Mouse (Mus musculus) mouse trophoblast stem cell (cell line): Measurements from ENCODE around the gene Alkbh7.

Experiments
- in situ Hi-C, 2 experiments: fragments of 300-500 bp; cut with MseI, MboI; formaldehyde crosslinking; loops; 2 replicates in 1 of 2; 3 replicates in 1 of 2; pipeline ENCODE4 v1.15.1; 2025

The Alkbh7 gene

DNA sequence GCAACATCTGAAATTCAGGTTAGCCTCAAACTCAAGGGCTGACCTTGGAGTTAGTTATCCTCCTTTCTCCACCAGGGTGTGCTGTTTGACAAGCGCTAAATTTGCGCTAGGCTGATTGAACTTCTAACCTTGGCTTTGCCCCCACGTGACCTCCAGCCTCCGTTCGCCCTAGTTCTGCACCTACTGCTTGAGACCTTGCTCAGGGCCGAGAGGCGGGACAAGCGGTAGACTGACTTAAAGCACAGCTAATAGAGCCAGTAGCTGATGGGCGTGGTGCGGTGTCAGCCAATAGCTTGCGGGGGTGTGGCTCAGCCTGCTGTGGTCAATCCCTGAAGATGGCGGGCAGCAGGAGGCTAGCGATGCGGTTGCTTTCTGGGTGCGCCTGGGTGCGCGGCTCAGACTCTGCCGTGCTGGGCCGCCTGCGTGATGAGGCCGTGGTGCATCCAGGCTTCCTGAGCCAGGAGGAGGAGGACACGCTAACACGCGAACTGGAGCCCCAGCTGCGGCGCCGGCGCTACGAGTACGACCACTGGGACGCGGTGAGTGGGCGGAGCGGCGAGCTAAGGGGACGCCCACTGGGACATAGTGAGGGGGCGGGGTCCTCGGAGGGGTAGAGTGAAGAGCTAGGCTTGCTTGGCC lies at the start of gene Alkbh7:
Gene Alkbh7, plus strand, starts transcription at position 311 of the 639 bp plus-strand sequence.
- in situ Hi-C loops: no loop called here

DNA sequence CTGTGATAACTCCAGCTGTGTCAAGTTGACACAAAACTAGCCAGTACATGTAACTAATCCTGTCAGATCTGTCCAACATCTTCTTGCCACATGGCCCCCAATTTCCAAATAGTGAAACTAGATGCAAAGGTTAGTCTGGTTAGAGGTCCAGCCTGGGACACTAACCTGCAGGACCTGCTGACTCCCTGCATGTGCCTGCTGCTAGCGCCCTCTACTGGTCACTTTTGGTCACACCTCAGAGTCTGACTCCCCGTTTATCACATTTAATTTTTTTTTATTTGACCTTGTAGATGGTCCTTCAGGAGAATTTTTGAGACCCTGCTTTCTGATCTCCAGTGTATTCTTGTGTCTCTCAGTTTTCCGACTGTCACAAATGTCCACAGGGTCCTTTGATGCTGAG lies 46.2 kb upstream of the Alkbh7 start:
- in situ Hi-C loops: no loop called here

DNA sequence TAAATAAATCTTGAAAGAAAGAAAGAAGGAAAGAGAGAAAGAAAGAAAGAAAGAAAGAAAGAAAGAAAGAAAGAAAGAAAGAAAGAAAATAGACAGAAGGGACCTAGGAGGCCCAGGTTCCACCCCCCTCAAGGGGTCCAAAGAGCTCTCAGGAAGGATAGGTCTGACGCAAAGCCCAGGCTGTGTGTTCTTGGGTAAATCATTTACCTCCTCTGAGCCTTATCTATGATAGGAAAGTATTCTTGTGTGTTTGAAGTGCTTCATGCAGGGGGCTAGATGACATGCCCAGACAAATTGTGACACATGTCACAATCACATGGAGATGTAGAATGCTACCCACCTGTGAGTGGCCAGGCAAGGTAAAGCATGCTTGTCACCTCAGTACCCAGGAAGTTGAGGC lies 44.5 kb upstream of the Alkbh7 start:
- in situ Hi-C loops: no loop called here

DNA sequence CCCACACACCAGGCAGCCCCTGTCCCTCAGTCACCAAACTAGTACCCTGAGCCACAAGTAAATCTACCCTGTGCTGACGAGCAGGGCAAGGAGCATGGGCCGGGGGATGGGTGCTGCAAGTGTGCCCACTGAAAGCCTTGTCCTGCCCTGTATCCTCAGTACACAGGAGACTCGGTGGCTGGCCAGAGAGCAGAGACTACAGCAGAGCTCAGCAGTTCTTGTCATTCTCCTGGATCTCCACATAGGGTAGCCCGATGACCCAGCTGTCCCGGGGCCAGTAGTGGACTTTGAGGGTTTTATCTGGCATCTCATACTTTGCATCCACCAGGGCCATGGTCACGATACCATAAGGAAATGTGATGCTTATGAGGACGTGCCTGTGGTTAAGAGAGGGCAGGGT lies 42.3 kb upstream of the Alkbh7 start:
- in situ Hi-C loops: no loop called here

DNA sequence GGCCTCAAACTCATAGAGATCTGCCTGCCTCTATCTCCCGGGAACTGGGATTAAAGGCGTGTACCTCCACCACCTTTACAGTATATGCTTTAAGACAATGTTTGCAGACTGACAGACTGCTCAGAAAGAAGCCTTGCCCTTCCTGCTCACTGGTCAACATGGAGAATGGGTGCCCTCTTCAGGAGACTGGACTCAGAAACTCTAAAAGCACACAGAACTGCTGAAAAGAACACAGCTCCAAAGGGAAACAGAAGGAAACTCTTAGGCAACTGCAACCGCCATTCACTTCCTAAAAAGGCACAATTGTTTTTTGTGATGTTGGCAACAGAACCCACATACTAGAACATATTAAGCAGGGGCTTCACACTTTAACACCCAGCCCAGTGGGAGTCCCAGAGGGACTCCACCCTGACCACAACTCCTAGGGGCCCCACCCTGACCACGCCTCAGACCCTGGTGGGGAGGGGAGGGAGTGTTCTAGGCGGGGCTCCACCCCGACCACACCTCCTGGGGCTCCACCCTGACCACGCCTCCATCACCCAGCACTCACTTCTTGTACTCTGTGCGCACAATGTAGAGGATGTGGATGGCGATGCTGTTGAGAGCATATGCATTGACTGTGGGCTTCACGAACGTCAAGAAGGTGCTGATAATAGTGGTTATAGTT lies 39.2 kb upstream of the Alkbh7 start:
- in situ Hi-C loops: no loop called here

DNA sequence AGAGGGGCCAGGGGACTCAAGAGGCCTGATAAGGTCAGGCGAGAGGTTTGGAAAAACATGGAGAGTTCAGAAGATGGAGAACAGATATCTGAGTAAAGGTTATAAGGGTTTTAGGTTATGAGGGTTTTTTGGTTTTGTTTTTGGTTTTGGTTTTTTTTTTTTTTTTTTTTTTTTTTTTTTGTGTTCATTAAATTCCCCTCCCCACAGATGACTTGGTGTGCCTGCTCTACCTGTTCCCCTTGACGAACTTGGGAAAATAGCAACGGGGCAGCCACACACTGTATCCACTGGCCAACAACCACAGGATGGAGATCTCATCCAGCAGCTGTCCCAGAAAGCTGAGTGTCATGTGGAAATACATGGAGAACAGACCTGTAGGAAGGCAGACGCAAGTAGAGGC lies 38.5 kb upstream of the Alkbh7 start:
- in situ Hi-C loops: no loop called here

DNA sequence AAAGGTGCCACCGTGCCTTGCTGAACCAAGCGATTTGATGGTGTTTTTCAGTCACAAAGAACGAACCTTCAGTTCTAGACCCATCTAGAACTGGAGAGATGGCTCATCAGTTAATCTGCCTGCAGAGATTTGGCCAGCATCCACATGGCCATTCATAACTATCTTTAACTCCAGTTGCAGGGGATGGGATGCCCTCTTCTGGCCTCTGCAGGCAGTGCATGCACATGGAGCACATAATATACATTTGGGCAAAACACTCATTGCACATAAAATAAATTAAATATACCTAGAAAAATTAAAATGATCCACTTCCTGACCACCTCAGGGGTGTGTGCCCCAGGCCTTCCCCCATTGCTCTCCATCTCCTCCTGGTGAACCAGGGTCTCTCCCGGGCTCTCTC lies 35.3 kb upstream of the Alkbh7 start:
- in situ Hi-C loops: no loop called here

DNA sequence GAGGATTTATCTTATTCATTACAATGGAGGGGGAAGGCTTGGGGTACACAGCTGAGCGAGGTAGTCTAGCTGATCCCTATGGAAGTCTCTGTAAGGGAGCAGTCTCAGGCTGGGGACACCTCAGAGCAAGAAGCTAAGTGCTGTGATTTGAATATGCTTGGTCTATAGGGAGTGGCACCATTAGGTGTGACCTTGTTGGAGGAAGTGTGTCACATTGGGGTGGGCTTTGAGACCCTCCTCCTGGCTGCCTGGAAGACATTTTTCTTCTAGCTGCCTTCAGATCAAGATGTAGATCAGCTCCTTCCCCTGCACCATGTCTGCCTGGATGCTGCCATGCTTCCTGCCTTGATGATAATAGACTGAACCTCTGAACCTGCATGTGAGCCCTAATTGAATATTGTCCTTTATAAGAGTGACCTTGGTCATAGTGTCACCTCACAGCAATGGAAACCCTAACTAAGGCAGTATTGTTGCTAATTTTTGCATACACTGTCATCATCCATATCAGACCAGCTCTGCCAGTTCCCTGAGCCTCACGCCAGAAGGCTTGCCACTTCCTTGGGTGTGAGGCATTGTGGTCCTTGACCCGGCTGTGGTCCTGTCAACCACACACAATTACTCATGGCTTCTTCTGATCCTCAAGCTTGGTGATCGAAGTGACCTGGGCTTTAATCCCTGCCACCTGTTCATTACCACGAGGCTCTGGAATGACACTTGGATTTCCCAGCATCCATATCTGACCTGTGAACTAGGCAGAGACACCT lies 34.3 kb upstream of the Alkbh7 start:
- in situ Hi-C loops: no loop called here

DNA sequence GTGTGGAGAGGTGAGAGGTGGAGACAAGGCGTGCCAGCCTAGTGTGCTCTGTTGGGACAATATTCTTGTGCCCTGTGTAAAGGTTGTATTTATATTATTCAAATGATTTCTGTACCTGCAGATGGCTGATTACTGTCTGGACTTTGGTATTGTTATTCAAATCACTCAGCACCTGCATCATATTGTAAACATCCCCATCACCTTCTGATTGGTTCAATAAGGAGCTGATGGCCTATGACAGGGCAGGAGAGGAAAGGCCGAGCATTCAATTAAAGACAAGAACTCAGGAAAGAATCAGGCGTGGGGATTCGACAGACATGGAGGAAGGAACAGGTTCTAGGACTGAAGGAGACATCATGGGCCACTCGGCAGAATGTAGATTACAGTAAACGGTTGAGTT lies 33.5 kb upstream of the Alkbh7 start:
- in situ Hi-C loops: no loop called here

DNA sequence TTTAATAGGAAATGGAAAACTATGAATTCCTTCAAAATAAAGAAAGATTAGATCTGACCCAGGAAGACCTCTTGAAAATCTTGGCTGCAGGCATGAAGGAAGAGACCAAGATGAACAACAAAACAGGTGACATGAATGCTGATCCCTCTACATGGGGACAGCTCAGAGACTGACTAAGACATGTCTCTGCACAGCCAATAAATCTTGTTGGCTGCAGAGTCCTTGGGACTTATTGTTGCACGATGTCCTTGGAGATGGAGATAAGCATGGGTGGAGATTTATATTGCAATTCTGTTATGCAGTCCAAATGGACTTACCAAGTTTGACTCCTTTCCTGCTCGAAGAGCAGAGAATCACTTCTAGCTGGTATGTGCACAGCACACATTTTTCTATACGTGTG lies 27.8 kb upstream of the Alkbh7 start:
- in situ Hi-C loops: no loop called here

DNA sequence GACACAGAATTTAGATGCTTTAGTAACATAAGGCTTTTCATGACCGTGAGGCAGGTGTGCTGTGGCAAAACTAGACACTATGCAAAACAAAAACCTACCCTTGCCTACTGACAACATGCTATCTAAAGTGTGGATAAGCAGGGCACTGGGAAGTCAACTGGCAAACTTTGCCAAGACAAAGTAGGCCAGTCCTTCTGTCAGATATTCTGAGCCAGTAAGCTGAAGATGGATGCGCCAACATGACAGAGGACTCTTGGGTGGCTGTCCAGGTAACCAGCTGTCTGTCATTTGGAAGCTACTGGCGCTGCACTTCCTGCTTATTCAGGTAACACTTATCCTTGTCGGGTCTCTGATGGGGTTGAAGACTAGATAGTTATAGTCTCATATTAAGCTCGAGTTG lies 27.1 kb upstream of the Alkbh7 start:
- in situ Hi-C loops: no loop called here

DNA sequence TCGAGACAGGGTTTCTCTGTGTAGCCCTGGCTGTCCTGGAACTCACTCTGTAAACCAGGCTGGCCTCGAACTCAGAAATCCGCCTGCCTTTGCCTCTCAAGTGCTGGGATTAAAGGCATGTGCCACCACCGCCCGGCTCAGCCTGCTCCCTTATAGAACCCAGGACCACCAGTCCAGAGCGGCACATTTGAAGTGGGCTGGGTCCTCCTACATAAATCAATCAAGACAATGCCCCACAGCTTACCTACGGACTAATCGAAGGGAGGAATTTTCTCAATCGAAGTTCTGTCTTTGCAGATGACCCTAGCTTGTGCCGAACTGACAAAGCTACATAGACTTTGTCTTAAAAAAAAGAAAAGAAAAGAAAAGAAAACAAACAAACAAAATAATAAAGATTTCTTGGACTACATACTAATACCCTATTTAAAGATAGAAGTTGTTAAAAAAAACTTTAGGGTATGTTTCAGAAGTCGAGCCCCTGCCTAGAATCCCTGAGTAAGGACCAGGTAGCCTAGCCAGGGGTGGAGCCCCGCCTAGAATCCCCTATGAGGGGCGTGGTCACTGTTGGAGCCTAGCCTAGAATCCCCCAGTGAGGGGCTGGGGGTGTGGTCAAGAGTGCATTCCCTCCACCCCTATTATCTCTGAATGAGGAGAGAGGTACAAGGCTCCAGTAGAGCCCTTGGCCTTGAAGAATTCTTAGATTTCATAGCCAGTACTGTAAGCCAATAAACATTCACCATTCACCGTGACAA lies 23.0 kb upstream of the Alkbh7 start:
- in situ Hi-C loops: no loop called here

DNA sequence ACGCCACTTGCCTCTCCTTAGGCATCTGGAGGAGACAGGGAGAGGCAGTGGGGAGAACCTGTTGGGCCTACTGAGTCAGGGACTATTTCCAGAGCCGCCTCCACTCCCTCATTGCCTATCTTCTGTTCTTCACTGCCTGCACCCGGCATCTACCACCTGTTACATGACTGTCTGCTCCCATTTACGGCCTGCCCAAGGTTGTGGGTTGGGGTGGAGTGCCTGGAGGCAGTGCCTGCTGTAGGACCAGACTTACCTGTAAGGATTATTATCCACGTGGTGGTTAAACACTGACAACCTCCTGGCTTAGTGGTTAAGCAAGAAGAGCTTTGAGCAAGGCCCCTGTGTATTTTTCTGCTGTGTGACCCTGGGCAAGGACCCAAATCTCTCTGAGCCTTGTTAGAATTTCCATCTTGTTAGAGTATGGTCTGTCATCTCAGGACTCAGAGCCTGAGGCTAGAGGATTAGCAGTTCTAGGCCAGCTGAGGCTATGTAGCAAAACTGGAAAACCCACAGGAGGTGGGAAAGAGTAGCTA lies 22.4 kb upstream of the Alkbh7 start:
- in situ Hi-C loops: no loop called here

DNA sequence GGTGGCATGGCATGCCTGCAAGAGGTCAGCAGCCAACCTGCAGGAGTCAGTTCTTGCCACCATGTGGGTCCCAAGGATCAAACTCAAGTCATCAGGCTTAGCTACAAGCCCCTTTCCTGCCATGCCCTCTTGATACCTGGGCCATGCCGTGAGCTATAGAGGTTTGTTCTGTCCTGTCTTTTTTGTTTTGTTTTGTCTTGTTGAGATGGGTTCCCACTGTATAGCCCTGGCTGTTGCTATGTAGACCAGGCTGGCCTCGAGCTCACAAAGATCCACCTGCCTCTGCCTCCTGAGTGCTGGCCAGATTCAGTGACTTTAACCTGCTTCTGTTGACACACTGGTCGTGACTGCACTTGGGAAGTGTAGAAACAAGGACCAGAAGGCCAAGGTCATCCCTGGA lies 21.7 kb upstream of the Alkbh7 start:
- in situ Hi-C loops: no loop called here

DNA sequence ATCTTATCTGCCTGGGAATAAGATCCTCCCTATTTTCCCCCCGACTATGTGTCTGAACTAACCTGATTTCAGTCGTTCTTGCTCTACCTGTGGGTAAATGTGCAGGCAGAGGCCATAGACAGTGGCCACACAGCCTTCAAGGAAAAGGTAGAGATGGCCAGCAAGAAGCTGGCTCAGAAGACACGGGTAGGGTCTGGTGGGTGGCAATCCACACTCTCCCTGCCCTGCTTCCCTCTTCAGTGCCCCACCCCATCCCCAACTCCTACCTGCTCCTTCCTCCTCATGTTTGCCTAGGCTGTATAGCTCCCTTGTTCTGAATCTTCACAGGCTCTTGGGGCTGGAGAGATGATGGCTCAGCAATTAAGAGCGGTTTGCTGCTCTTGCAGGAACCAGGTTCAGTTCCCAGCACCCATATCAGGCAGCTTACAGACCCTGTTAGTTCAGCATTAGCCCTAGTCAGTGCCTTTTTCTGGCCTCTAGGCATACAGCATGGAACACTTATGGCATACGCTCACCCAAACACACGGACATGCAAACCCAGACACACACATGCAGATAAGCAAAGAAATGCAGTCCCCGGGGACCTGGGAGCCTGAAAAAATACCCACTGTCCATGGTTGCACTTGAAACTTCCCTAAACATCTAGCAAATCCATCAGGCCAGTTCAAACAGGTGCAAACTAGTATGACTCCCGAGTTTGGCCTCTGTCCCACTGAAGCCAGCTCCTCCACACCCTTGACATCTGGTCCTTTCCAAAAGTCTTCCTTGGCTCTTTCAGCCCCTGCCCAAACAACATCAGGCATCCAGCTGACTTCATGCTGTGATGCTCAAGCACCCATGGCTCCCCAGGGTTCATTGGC lies 20.4 kb upstream of the Alkbh7 start:
- in situ Hi-C loops: no loop called here

DNA sequence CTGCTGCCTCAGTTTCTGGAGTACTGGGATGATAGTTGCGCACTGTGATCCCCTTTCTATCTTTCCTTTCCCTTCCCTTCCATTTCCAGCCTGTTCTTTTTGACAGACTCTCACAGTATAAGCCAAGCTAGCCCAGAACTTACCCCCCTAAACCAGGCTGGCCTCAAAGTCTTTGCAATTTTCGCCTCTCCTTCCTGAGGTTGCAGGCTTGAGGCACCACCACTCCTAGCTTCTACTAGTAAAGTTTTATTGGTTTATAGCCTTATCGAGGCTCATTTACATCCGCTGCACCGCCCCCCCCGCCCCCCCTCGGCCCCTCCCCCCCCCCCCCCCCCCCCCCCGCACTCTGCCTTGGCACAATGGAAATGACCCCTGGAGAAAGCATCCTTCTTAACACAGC lies 17.6 kb upstream of the Alkbh7 start:
- in situ Hi-C loops: no loop called here

DNA sequence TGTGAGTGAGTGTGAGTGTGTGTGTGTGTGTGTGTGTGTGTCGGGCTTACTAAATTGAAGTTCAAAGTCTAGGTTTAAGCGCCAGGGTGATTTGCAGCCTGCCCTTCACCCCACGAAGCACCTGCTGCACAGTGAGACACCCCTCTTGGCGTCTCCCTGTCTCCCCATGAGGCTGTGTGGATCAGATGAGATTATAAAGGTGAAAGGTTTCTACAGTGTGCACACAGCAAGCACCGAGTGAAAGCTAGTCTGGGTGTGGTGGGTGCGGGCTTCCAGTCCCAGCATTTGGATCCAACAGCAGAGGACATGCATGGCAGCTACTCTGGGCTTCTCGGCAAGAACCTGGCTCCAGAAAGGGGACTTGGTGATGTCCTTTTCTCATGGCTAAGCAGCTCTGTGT lies 16.1 kb upstream of the Alkbh7 start:
- in situ Hi-C loops: no loop called here

DNA sequence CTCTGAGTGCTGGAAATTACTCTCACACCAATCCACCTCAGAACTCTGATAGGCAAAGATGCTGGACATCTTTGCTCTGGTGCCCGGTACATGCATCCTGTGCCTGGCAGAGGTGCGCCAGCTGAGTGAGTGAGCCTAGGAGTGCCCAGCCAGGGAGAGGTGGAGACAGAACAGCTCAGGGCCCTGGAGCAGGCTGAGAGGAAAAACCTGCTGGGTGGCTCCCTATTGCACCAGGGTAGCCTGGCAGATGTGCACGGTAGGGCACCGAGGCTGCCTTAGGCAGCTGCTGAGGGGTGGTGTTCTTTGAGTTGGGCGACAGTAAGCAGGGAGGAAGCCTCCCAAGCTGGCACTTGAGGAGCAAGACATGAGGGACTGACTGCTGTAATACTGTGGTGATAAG lies 15.1 kb upstream of the Alkbh7 start, which contains the start of gene Acer1:
Gene Acer1, minus strand, starts transcription at position 114 of the 400 bp plus-strand sequence.
- in situ Hi-C loops: no loop called here

DNA sequence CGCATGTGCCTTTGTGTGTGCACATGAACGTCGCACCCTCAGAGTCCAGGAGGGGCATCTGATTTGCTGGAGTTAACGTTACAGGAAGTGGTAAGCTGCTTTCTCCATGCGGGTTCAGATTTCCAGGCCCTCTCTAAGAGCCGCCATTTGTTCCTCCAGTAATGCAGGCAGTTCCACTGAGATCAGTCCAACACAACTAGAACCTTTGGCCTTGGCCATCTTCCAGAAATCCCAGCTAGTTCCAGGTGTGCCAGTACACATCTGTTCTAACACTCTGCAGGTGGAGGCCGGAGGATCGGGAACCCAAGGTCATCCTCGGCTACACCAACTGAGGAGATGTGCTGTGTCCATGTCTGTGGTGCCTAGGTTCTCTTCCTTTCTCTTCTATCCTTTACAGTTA lies 12.3 kb upstream of the Alkbh7 start:
- in situ Hi-C loops: no loop called here

DNA sequence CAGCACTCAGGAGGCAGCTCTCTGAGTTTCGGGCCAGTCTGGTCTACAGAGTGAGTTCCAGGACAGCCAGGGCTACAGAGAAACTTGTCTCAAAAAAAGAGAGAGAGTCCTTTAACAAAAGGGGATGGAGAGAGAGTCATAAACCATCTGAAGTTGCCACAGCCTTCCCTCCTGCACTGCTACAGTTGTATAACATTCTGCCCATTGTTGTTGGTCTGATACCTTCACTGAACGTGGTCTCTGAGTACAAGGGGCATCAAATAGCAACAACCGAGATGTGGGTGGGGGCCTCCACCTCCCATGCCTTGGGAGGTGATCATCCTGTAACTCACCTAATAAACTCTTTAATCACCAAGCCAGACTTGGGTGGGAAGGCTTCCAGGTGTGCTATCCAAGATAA lies 11.5 kb upstream of the Alkbh7 start:
- in situ Hi-C loops: no loop called here
